8 mouse cellular contexts compared by ENCODE assay signal in genomic region chr7:70369731-70370551, GRCm38 (mm10). TPM values are rescaled to one million over a fixed set of nuclear protein-coding genes. Genes with fewer than 3 reads are reported as not detected.
DNase-seq lines count a peak whose midpoint lies in the region; ATAC-seq lines count a peak whose summit lies in the region.

No protein-coding gene starts in this region.

- DNase-seq in adrenal gland, adult (ENCODE audit: inconsistent age in 2 of 2, low spot score in 1 of 2): peak; percentile 55 to 86
- no peak for DNase-seq in adrenal gland, postnatal 4 days (ENCODE audit: low spot score in 2 of 2)
- DNase-seq in embryo, embryonic 9.5 days (ENCODE audit: extremely low spot score): peak; percentile 70
- peak; percentile 73 for DNase-seq in hindbrain, embryonic 11.5 days (ENCODE audit: low spot score)
- no peak for DNase-seq in B cell, adult 2 months
- DNase-seq in right cerebral cortex, postnatal 25 days: no peak

- ATAC-seq in hindbrain, embryonic 11.5 days (ENCODE audit: low FRiP score): peak; percentile 31
- no peak for ATAC-seq in limb, embryonic 12.5 days (ENCODE audit: insufficient number of reproducible peaks, insufficient read depth, low FRiP score, low TSS enrichment, low read depth)
- 0 out of 2 replicates have a peak, but pooled peaks have one; percentile 27 for ATAC-seq in neural tube, embryonic 12.5 days (ENCODE audit: low FRiP score, low read depth)

- H3K4me3 ChIP-seq in hindbrain, embryonic 11.5 days (ENCODE audit: low read depth, low read length): peak overlapping the region; percentile 38
- H3K4me3 ChIP-seq in limb, embryonic 12.5 days (replicated peaks): peak overlapping the region; percentile 39
- peak overlapping the region; percentile 34 for H3K4me3 ChIP-seq in neural tube, embryonic 12.5 days

- H3K27me3 ChIP-seq in hindbrain, embryonic 11.5 days (ENCODE audit: control insufficient read depth, insufficient read depth, low read length): peaks cover 24% of the 10 kb centered on the region
- H3K27me3 ChIP-seq in limb, embryonic 12.5 days: peaks cover 63% of the 10 kb centered on the region
- H3K27me3 ChIP-seq in neural tube, embryonic 12.5 days (replicated peaks): peaks cover 24% of the 10 kb centered on the region

- H3K9me3 ChIP-seq in hindbrain, embryonic 11.5 days (ENCODE audit: control insufficient read depth, low read length): no peaks in the 10 kb centered on the region
- H3K9me3 ChIP-seq in limb, embryonic 12.5 days: no peaks in the 10 kb centered on the region
- H3K9me3 ChIP-seq in neural tube, embryonic 12.5 days: no peaks in the 10 kb centered on the region

- peak overlapping the region; percentile 60 for H3K4me2 ChIP-seq in hindbrain, embryonic 11.5 days (replicated peaks; ENCODE audit: low read depth, low read length)
- peak overlapping the region; percentile 69 for H3K4me2 ChIP-seq in limb, embryonic 12.5 days
- H3K4me2 ChIP-seq in neural tube, embryonic 12.5 days (replicated peaks): peak overlapping the region; percentile 73

- H3K27ac ChIP-seq in hindbrain, embryonic 11.5 days (ENCODE audit: low read depth, low read length): peak overlapping the region; percentile 67
- H3K27ac ChIP-seq in limb, embryonic 12.5 days: 0 out of 2 replicates have a peak overlapping the region, but pooled peaks have one; percentile 29
- no peak overlapping the region for H3K27ac ChIP-seq in neural tube, embryonic 12.5 days

- peak overlapping the region; percentile 68 for H3K9ac ChIP-seq in hindbrain, embryonic 11.5 days (ENCODE audit: low read depth, low read length)
- peak overlapping the region; percentile 57 for H3K9ac ChIP-seq in limb, embryonic 12.5 days (replicated peaks)
- peak overlapping the region; percentile 53 for H3K9ac ChIP-seq in neural tube, embryonic 12.5 days

- H3K36me3 ChIP-seq in hindbrain, embryonic 11.5 days (ENCODE audit: control insufficient read depth, insufficient read depth, low read length): no peaks in the 10 kb centered on the region
- no peaks in the 10 kb centered on the region for H3K36me3 ChIP-seq in limb, embryonic 12.5 days
- H3K36me3 ChIP-seq in neural tube, embryonic 12.5 days: no peaks in the 10 kb centered on the region

- WGBS in hindbrain, embryonic 11.5 days: under 1% methylated on average over 47 of the region's 47 CpGs
- WGBS in limb, embryonic 12.5 days: 1% methylated on average over 47 of the region's 47 CpGs
- WGBS in neural tube, embryonic 12.5 days: under 1% methylated on average over 47 of the region's 47 CpGs

- peaks cover 13% of the 10 kb centered on the region for H3K4me1 ChIP-seq in hindbrain, embryonic 11.5 days (replicated peaks; ENCODE audit: control insufficient read depth, insufficient read depth, low read length)
- H3K4me1 ChIP-seq in limb, embryonic 12.5 days (replicated peaks): peaks cover 39% of the 10 kb centered on the region
- peaks cover 27% of the 10 kb centered on the region for H3K4me1 ChIP-seq in neural tube, embryonic 12.5 days

RNA-seq across cellular contexts. Expression of gene Nr2f2, which starts 3.4 kb away (rescaled TPM):
- total RNA-seq in adrenal gland, postnatal 4 days (2021): 100 to 1,000 TPM; 143 to 160 TPM
- 95.6 and 120 TPM in 2 replicates for polyA plus RNA-seq in hindbrain, embryonic 11.5 days (2014; fragmentation: Nextera tagmentation; extraction: Ambion mirVana)
- 71.8 and 76.9 TPM in 2 replicates for polyA plus RNA-seq in limb, embryonic 12.5 days (2016; fragmentation: Nextera tagmentation; extraction: Ambion mirVana)
- 101 and 103 TPM in 2 replicates for polyA plus RNA-seq in neural tube, embryonic 12.5 days (2016; fragmentation: Nextera tagmentation; extraction: Ambion mirVana)

Comparison
In these comparisons a context has a peak if more than half of its experiments do, and no peak if none do; other contexts are left out.
1. DNase-seq: peak in adrenal gland, adult (2 of 2), embryo, embryonic 9.5 days (single experiment) and hindbrain, embryonic 11.5 days (single experiment); none in adrenal gland, postnatal 4 days (0 of 2), B cell, adult 2 months (0 of 2) and right cerebral cortex, postnatal 25 days (single experiment).
2. Peak in every context shown above with its lines, with median percentiles within 50 percentile points of each other: H3K4me2 ChIP-seq, H3K4me3 ChIP-seq and H3K9ac ChIP-seq.